Mouse (Mus musculus) midbrain, postnatal 0 days (tissue): ENCODE data around the gene Chst11. TPM values are rescaled to one million over a fixed set of nuclear protein-coding genes. Genes with fewer than 3 reads are reported as not detected.
A peak's percentile ranks its signal among the peaks of the same experiment; 100 is the strongest.

Experiments used
- ATAC-seq: fragments of 200-750 bp; cut with Nextera tagmentation; 2 replicates; pipeline ENCODE4 v1.8.0; 2017; ENCODE audit warnings: moderate number of reproducible peaks, mild to moderate bottlenecking, moderate TSS enrichment, moderate library complexity; ENCODE audit not compliant: low FRiP score
- DNase-seq: peaks from one replicate; pipeline ENCODE4 v3.0.0-alpha.2; 2015; ENCODE audit warnings: low spot score
- H3K27ac ChIP-seq: fragments of 300-500 bp; sonication (generic); 2 replicates; pipeline ENCODE4 v1.5.1; 2014; ENCODE audit warnings: low read depth, mild to moderate bottlenecking, low read length, mixed read lengths
- H3K27me3 ChIP-seq: fragments of 300-500 bp; sonication (generic); 2 replicates; pipeline ENCODE4 v1.6.1; 2014; ENCODE audit warnings: low read length, control low read depth, mixed read lengths; ENCODE audit not compliant: insufficient read depth
- H3K36me3 ChIP-seq: fragments of 300-500 bp; sonication (generic); 2 replicates; pipeline ENCODE4 v1.6.1; 2014; ENCODE audit warnings: low read length, control low read depth, mixed read lengths; ENCODE audit not compliant: insufficient read depth
- H3K4me1 ChIP-seq: fragments of 300-500 bp; sonication (generic); 2 replicates; pipeline ENCODE4 v1.6.1; 2014; ENCODE audit warnings: mild to moderate bottlenecking, control low read depth, antibody characterized with exemption, low read length, mixed read lengths; ENCODE audit not compliant: insufficient read depth
- H3K4me2 ChIP-seq: fragments of 300-500 bp; sonication (generic); 2 replicates; pipeline ENCODE4 v1.6.1; 2014; ENCODE audit warnings: low read depth, mild to moderate bottlenecking, low read length, mixed read lengths; ENCODE audit not compliant: poor library complexity, severe bottlenecking
- H3K4me3 ChIP-seq: fragments of 300-500 bp; sonication (generic); 2 replicates; pipeline ENCODE4 v1.5.1; 2014; ENCODE audit warnings: low read depth, mild to moderate bottlenecking, low read length, moderate library complexity
- H3K9ac ChIP-seq: fragments of 300-500 bp; sonication (generic); replicated peaks from 2 replicates; pipeline ENCODE4 v1.6.1; 2014; ENCODE audit warnings: mild to moderate bottlenecking, low read length, moderate library complexity, mixed read lengths; ENCODE audit not compliant: poor library complexity, severe bottlenecking
- H3K9me3 ChIP-seq: fragments of 300-500 bp; sonication (generic); 2 replicates; pipeline ENCODE4 v1.6.1; 2016; ENCODE audit warnings: low read length, control low read depth
- CTCF ChIP-seq: IDR thresholded peaks from 2 replicates; pipeline ENCODE4 v1.5.1; 2016; ENCODE audit warnings: antibody characterized with exemption, mild to moderate bottlenecking
- WGBS: fragments of 180-500 bp; shearing (Covaris S2); extraction: QIAGEN DNeasy Blood & Tissue Kit; methylation state at CpG from one replicate; pipeline ENCODE4 v1.1.7; 2014; 5-methylcytosine and 5-hydroxymethylcytosine counted together
- polyA plus RNA-seq: library from polyadenylated mRNA; unstranded; fragments of >200 nt; fragmentation: Nextera tagmentation; extraction: Ambion mirVana; gene quantifications from 2 replicates; pipeline ENCODE4 v1.2.1, GENCODE M21; 2015
- total RNA-seq: library from RNA; depleted of rRNA; stranded (reverse); fragments of >200 nt; gene quantifications from 2 replicates; pipeline ENCODE4 v1.2.3, GENCODE M21; 2014

The Chst11 gene
- total and polyA plus RNA-seq, 2 experiments from 2014 or later, result 2.8 to 20.5 TPM

GRCm38 (mm10) chr10:83017760-83018498, 32.6 kb downstream of the Chst11 start:
- peaks cover 5% of the 10 kb centered on the region; the same call in 1 of the 2 replicates for H3K4me1 ChIP-seq
- H3K27ac ChIP-seq, result no peak overlapping the region
- no peaks in the 10 kb centered on the region for H3K9me3 ChIP-seq
- H3K4me2 ChIP-seq, result no peak overlapping the region
- H3K4me3 ChIP-seq, result no peak overlapping the region
- H3K9ac ChIP-seq, result no peak overlapping the region
- no peaks in the 10 kb centered on the region for H3K36me3 ChIP-seq
- ATAC-seq, result no peak
- TF ChIP-seq CTCF, result no peak
- no peaks in the 10 kb centered on the region for H3K27me3 ChIP-seq
- DNase-seq, result no peak
- 52% methylated on average over 21 of the region's 21 CpGs for WGBS

GRCm38 (mm10) chr10:83018521-83018920, 33.2 kb downstream of the Chst11 start:
- H3K27ac ChIP-seq, result no peak overlapping the region
- no peak overlapping the region for H3K9ac ChIP-seq
- no peak for TF ChIP-seq CTCF
- no peak overlapping the region for H3K4me2 ChIP-seq
- no peaks in the 10 kb centered on the region for H3K27me3 ChIP-seq
- peaks cover 5% of the 10 kb centered on the region; the same call in 1 of the 2 replicates for H3K4me1 ChIP-seq
- DNase-seq (no peak), ATAC-seq (no peak)
- H3K9me3 ChIP-seq, result no peaks in the 10 kb centered on the region
- no peak overlapping the region for H3K4me3 ChIP-seq
- H3K36me3 ChIP-seq, result no peaks in the 10 kb centered on the region
- WGBS, result 42% methylated on average over 2 of the region's 5 CpGs

DNA sequence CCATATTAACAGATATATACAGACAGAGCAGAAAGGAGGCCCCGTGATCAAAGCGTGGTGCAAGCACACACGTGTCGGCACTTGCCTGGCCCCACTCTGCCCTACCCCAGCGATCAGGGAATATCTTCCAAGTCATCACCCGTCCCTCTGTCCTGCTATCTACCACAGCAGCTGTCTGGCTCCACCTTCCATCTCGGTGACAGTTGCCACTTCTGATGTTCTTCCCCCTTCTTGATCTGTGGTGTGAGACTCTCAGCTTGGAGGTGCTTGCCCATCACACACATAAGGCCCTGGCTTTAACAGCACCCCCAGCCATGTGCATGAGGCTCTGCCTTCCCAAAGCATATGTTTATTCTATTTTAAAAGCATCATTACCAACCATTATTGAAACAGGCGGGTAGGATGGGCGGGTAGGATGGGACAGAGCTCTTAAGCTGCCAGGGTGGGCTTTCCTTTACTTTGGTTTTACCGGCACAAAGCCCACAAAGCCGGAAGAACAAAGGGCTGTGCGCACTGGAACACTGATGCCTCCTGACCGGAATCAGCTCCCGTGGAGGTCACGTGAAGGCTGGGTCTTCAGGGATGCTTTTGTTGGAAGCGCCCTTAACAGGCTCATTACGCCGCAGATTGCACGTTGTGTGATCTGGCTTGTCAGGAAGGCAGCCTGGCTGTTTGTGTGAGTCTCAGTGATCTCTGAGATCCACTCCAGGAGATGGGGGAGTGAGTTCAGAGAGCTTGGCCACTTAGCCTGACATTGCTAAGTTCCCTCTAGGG, 34.4 kb downstream of the Chst11 start:
- peak; percentile 66; the same call in 1 of the 2 replicates for ATAC-seq
- H3K9me3 ChIP-seq, result no peaks in the 10 kb centered on the region
- no peaks in the 10 kb centered on the region for H3K27me3 ChIP-seq
- H3K4me3 ChIP-seq, result no peak overlapping the region
- no peak overlapping the region; the same call in 1 of the 2 replicates for H3K27ac ChIP-seq
- peaks cover 7% of the 10 kb centered on the region; the same call in 1 of the 2 replicates for H3K4me1 ChIP-seq
- H3K9ac ChIP-seq, result peak overlapping the region; percentile 0; the same call in 1 of the 2 replicates
- TF ChIP-seq CTCF, result no peak
- H3K36me3 ChIP-seq, result no peaks in the 10 kb centered on the region
- 20% methylated on average over 19 of the region's 19 CpGs for WGBS
- peak overlapping the region; percentile 30 for H3K4me2 ChIP-seq
- DNase-seq, result peak; percentile 58

DNA sequence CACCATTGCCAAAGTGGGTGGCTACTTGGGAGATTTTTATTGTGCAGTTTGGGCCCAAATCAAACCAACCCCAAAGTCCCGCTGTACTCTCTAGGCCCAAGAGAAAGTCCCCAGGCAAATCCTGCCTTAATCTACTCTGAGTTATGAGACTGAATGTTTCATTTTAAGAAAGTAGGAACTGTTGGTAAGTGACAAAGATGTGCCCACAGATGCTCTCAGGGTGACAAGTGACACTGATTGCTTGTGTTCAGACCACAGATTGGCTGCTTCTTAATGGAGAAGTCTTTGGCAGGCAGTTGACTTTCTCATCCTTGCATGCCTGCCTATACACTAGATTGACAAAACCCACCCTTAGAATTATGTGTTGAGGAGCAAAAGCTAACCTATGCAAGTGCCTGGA, 37.3 kb downstream of the Chst11 start:
- peaks cover 7% of the 10 kb centered on the region; the same call in 1 of the 2 replicates for H3K4me1 ChIP-seq
- no peak for ATAC-seq
- no peak overlapping the region for H3K27ac ChIP-seq
- no peaks in the 10 kb centered on the region for H3K36me3 ChIP-seq
- no peak for DNase-seq
- WGBS, result 100% methylated on average over 1 of the region's 1 CpGs
- no peaks in the 10 kb centered on the region for H3K9me3 ChIP-seq
- no peaks in the 10 kb centered on the region for H3K27me3 ChIP-seq
- no peak overlapping the region for H3K4me3 ChIP-seq
- TF ChIP-seq CTCF, result no peak
- H3K9ac ChIP-seq, result no peak overlapping the region
- H3K4me2 ChIP-seq, result no peak overlapping the region

DNA sequence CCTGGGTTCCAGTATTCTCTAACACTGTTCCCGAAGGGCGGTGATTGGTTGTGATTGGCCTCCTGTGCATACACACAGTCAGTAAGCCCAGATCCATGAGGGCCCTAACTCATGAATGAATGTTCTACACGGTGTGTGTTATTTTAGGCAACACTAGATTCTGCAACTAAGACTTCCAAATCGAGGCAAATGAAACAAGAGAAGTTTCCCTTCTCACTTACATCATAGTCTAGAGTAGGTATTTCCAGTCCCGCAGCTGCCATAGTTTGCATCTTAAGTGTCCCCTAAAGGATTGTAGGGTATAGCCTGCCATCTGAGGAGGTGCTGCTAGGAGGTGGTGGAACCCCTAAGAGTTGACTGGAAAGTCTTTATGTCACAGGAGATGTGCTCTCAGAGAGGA, 40.9 kb downstream of the Chst11 start:
- no peak for ATAC-seq

DNA sequence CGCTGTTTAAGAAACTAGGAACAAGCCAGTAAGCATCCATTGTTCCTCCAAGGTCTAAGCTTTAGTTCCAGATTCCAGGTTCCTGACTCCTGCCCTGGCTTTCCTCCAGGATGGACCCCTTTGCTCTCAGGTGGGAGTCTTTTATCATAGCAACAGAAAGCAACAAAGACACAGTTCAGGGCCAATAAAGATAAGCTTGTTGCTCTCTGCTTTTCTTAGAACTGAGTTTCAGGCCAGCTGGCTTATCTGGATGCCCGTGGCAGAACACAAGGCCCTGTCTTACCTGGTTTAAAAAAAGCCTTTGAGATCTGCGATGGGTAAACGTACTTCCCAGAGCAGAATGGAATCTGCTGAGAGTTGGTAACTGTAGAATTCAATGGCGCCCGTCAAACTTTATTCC, 42.4 kb downstream of the Chst11 start:
- DNase-seq, result no peak
- H3K27me3 ChIP-seq, result no peaks in the 10 kb centered on the region
- no peak overlapping the region for H3K4me2 ChIP-seq
- ATAC-seq, result no peak
- H3K9ac ChIP-seq, result no peak overlapping the region
- no peaks in the 10 kb centered on the region for H3K36me3 ChIP-seq
- 87% methylated on average over 6 of the region's 6 CpGs for WGBS
- no peak overlapping the region for H3K4me3 ChIP-seq
- no peaks in the 10 kb centered on the region for H3K9me3 ChIP-seq
- H3K27ac ChIP-seq, result no peak overlapping the region
- no peak for TF ChIP-seq CTCF
- 0 out of 2 replicates have a peak, but pooled peaks cover 2% of the 10 kb centered on the region for H3K4me1 ChIP-seq

More for the DNA sequence above, 40.9 kb downstream of the Chst11 start:
- Histone ChIP-seq H3K4me1 (0 out of 2 replicates have a peak, but pooled peaks cover 2% of the 10 kb centered on the region), H3K4me2 (no peak overlapping the region), H3K4me3 (no peak overlapping the region), H3K9me3 (no peaks in the 10 kb centered on the region), H3K36me3 (no peaks in the 10 kb centered on the region), H3K9ac (no peak overlapping the region), H3K27ac (no peak overlapping the region), H3K27me3 (no peaks in the 10 kb centered on the region)
- 94% methylated on average over 5 of the region's 5 CpGs for WGBS
- TF ChIP-seq CTCF, result no peak
- no peak for DNase-seq
